Mouse (Mus musculus) small intestine, adult 2 months (tissue): ENCODE data around the gene Hnrnpab. TPM values are rescaled to one million over a fixed set of nuclear protein-coding genes. Genes with fewer than 3 reads are reported as not detected.

Experiments used
- H3K27ac ChIP-seq: fragments of 200-500 bp; 2 replicates; pipeline ENCODE4 v1.5.1; 2012; ENCODE audit warnings: low read depth, low read length, control low read depth, inconsistent platforms; ENCODE audit not compliant: insufficient read depth
- H3K27me3 ChIP-seq: fragments of 200-500 bp; 2 replicates; pipeline ENCODE4 v1.6.1; 2012; ENCODE audit warnings: mild to moderate bottlenecking, moderate library complexity, low read length, inconsistent platforms; ENCODE audit not compliant: control insufficient read depth, insufficient read depth
- H3K36me3 ChIP-seq: fragments of 200-500 bp; 2 replicates; pipeline ENCODE4 v1.6.1; 2012; ENCODE audit warnings: mild to moderate bottlenecking, low read length, control low read depth, inconsistent platforms; ENCODE audit not compliant: control insufficient read depth, insufficient read depth
- H3K4me1 ChIP-seq: fragments of 200-500 bp; 2 replicates; pipeline ENCODE4 v1.6.1; 2012; ENCODE audit warnings: low read length, inconsistent platforms, mixed read lengths; ENCODE audit not compliant: control insufficient read depth, insufficient read depth, insufficient read length
- H3K4me3 ChIP-seq: fragments of 200-500 bp; 2 replicates; pipeline ENCODE4 v1.5.1; 2012; ENCODE audit warnings: low read depth, mild to moderate bottlenecking, control low read depth, inconsistent platforms, low read length, moderate library complexity
- CTCF ChIP-seq: fragments of 200-500 bp; IDR thresholded peaks from 2 replicates; pipeline ENCODE4 v1.5.1; 2012; ENCODE audit warnings: low read depth, mild to moderate bottlenecking, control low read depth, inconsistent platforms, low read length, moderate library complexity, mixed read lengths; ENCODE audit not compliant: insufficient replicate concordance, insufficient read length; ENCODE audit errors: extremely low read depth
- POLR2A ChIP-seq: fragments of 200-500 bp; IDR thresholded peaks from 2 replicates; pipeline ENCODE4 v1.6.1; 2012; ENCODE audit warnings: low read depth, mild to moderate bottlenecking, control low read depth, inconsistent platforms, low read length, moderate library complexity
- WGBS: fragments of 180-500 bp; shearing (Covaris S2); methylation state at CpG from one replicate; pipeline ENCODE4 v1.1.7; 2018; 5-methylcytosine and 5-hydroxymethylcytosine counted together
- polyA plus RNA-seq: library from polyadenylated mRNA; depleted of rRNA; stranded (reverse); fragments of >200 nt; gene quantifications from 2 replicates; pipeline ENCODE4 v1.2.3, GENCODE M21; 2012

The Hnrnpab gene
- polyA plus RNA-seq, 1 experiment = 428 TPM

- 26% methylated on average over 7 of the region's 7 CpGs for WGBS
- peaks cover 59% of the 10 kb centered on the region for H3K36me3 ChIP-seq
- no peaks in the 10 kb centered on the region; the same call in 1 of the 2 replicates for H3K4me1 ChIP-seq
- TF ChIP-seq CTCF = no peak
- TF ChIP-seq POLR2A = no peak
- H3K27me3 ChIP-seq = no peaks in the 10 kb centered on the region
- H3K27ac ChIP-seq = no peak overlapping the region
- H3K4me3 ChIP-seq = no peak overlapping the region
Observed at GRCm38 (mm10) chr11:51591168-51591567, 15.5 kb downstream of the Hnrnpab start.

GRCm38 (mm10) chr11:51590002-51590401 lies 16.6 kb downstream of the Hnrnpab start:
- Histone ChIP-seq H3K27ac (no peak overlapping the region), H3K36me3 (peaks cover 49% of the 10 kb centered on the region), H3K4me1 (peaks cover 6% of the 10 kb centered on the region; the same call in 1 of the 2 replicates), H3K27me3 (no peaks in the 10 kb centered on the region), H3K4me3 (no peak overlapping the region)
- TF ChIP-seq POLR2A (no peak), CTCF (no peak)

- TF ChIP-seq POLR2A (no peak), CTCF (no peak)
- Histone ChIP-seq H3K27ac (no peak overlapping the region), H3K4me3 (no peak overlapping the region), H3K27me3 (no peaks in the 10 kb centered on the region), H3K36me3 (peaks cover 44% of the 10 kb centered on the region), H3K4me1 (peaks cover 9% of the 10 kb centered on the region; the same call in 1 of the 2 replicates)
- WGBS = 98% methylated on average over 3 of the region's 3 CpGs
Observed at GRCm38 (mm10) chr11:51588833-51589232, 17.8 kb downstream of the Hnrnpab start.

GRCm38 (mm10) chr11:51587059-51587458 lies 19.6 kb downstream of the Hnrnpab start:
- 88% methylated on average over 1 of the region's 1 CpGs for WGBS
- H3K36me3 ChIP-seq = peaks cover 27% of the 10 kb centered on the region
- H3K27me3 ChIP-seq = no peaks in the 10 kb centered on the region
- TF ChIP-seq POLR2A (no peak), CTCF (no peak)
- H3K27ac ChIP-seq = no peak overlapping the region
- peaks cover 16% of the 10 kb centered on the region for H3K4me1 ChIP-seq
- H3K4me3 ChIP-seq = no peak overlapping the region

GRCm38 (mm10) chr11:51586411-51586810 lies 20.2 kb downstream of the Hnrnpab start:
- TF ChIP-seq CTCF (no peak), POLR2A (no peak)
- Histone ChIP-seq H3K27me3 (no peaks in the 10 kb centered on the region), H3K4me1 (peaks cover 16% of the 10 kb centered on the region), H3K27ac (no peak overlapping the region), H3K36me3 (peaks cover 21% of the 10 kb centered on the region), H3K4me3 (no peak overlapping the region)
- WGBS = 88% methylated on average over 13 of the region's 13 CpGs

GRCm38 (mm10) chr11:51585608-51586252 lies 20.9 kb downstream of the Hnrnpab start:
- Histone ChIP-seq H3K27me3 (no peaks in the 10 kb centered on the region), H3K4me3 (peak overlapping the region; percentile 73), H3K27ac (no peak overlapping the region), H3K4me1 (peaks cover 16% of the 10 kb centered on the region), H3K36me3 (peaks cover 18% of the 10 kb centered on the region)
- TF ChIP-seq POLR2A (no peak), CTCF (no peak)
- 32% methylated on average over 8 of the region's 8 CpGs for WGBS

- Histone ChIP-seq H3K4me3 (peak within 1 kb of the TSS; percentile 73), H3K27me3 (no peaks in the 10 kb centered on the region)
- under 1% methylated on average over 59 of the region's 59 CpGs for WGBS
Observed at GRCm38 (mm10) chr11:51584431-51585248, 22.0 kb downstream of the Hnrnpab start, which contains the start of gene Phykpl. TSS of gene Phykpl (plus strand) at chr11:51584757.

More at GRCm38 (mm10) chr11:51584431-51585248, 22.0 kb downstream of the Hnrnpab start, which contains the start of gene Phykpl:
- TF ChIP-seq POLR2A (peak; percentile 78), CTCF (peak; percentile 49; the same call in 1 of the 2 replicates)
- Histone ChIP-seq H3K36me3 (peaks cover 14% of the 10 kb centered on the region), H3K27ac (peak within 1 kb of the TSS; percentile 91), H3K4me1 (peaks cover 16% of the 10 kb centered on the region)
